Mouse (Mus musculus) gastrocnemius, postnatal 4 days (tissue): Measurements from ENCODE around the gene Tra2a. TPM values are rescaled to one million over a fixed set of nuclear protein-coding genes. Genes with fewer than 3 reads are reported as not detected.

Source experiments
- DNase-seq, 2 experiments: peaks; one replicate each; pipeline ENCODE4 v3.0.0; 2021 to 2022; ENCODE audit warnings: low spot score in 2 of 2, mixed read lengths in 2 of 2
- total RNA-seq, 2 experiments: library from RNA; stranded (reverse); gene quantifications; 2 replicates each; pipeline ENCODE4 v1.2.3; 2021

The Tra2a gene
- total RNA-seq, 2 experiments from 2014 or later: 36.9 to 42.3 TPM

DNA sequence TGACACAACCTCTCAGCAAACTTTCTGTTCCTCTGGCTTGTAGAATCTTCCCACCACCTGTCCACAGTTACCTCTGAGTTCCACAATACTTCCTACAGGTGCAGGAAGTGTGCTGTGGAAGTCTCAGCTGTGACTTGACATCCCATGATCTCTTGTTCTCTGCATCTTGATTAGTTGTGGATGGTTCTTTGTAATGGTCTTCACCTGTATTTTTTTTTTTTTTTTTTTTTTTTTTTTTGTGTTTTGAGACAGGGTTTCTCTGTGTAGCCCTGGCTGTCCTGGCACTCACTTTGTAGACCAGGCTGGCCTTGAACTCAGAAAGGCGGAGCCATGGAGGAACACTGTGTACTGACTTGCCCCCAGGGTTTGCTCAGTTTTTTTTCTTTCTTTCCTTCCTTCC, 22.3 kb downstream of the Tra2a start:
- no peak for DNase-seq

DNA sequence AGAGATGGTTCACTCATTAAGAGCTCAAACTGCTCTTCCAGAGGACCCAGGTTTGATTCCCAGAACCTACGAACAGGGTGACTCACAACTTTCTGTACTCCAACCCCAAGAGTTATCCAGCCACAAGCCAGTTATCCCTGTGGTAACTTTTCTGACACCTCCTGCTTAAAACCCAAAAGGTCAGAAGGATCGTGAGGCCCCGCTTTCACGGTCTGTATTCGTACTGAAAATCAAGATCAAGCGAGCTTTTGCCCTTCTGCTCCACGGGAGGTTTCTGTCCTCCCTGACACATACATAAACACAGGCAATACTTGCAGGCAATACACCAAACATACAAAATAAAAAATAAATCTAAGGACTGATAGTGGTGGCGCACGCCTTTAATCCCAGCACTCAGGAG, 27.5 kb downstream of the Tra2a start:
- peak; percentile 100 for DNase-seq

DNA sequence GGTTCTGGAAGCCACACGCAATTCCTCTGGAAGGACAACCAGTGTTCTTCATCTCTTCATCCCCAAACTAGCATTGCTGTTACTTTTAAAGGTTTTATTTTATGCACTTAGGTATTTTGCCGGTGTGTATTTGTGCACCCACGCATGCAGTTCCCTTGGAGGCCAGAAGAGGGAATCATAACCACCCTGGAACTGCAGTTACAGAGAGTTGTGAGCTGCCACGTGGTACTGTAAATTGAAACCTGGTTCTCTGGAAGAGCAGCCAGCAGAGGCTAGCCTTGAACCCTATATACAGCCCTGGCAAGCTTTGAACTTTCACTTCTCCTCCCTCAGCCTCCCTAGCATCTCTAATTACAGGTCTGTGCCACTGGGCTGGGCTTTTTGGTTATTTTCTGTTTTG, 30.5 kb downstream of the Tra2a start:
- peak in 1 of 2 experiments; percentile 12 for DNase-seq

DNA sequence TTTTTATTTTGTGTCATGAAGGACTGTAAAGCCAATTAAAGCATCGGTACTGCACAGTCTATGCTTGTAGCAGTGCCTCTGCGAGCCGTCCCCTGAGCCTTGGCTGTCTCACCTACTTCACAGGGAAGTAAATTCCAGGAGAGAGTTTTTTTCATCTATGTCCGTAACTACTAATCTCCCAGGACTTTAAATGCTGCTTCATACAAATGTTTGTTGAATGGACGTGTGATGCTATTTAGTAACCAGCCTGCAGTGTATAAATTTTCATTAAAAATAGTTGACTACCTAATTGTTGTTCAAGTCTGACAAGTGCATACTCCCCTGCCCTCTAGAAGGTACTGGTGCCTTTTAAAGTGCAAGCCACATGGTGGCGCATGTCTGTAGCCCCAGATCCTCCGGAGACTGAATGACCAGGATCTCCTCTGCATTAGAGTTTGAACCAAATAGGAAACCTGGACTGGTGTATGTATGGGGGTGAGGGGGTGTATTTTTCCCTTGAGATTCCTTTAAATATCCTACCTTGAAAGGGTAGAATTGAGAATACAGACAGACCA, 35.6 kb downstream of the Tra2a start:
- peak in 1 of 2 experiments; percentile 18 for DNase-seq

DNA sequence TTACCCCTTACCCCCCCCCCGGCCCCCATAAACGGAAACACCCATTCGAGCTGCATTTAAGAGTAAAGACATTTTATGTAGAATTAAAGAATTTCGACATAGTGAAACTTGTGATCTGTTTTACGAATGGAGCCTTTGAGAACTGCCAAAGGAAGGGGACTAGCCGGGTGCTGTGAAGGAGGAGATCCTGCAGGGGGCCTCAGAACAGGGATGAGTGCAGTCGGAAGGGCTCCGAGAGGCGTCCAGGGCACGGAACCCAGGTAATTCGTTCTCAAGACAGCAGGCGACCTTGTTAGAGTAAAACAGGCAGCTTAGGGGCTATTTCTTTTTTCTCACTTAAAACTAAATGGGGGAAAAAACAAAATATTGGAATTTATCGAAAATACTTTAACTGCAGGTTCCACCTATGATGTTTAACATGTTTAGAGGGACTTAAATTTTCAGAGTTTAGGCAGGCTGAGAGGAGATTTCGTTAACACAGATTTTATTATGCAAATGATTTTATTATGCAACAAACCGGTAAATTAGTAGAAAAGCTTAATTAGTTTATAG, 36.6 kb downstream of the Tra2a start:
- peak in 1 of 2 experiments; percentile 33 for DNase-seq

DNA sequence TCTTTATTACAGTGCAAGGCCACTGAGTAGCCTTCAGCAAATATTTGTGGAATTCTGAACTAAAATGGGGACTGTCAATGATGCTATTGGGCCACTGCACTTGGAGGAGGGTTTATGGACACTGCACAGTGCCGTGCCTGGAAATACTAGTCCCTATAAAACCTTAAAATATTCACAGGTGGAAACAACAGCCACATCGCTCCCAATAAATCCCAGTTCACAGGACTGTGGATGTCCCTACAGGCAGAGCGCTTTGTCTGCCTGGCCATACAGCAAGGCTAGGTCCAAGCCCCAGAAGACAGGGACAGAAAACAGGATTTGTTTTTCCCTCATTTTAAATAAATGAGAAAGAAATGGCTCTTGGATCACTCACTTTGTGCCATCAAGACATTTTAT, 38.1 kb downstream of the Tra2a start:
- no peak for DNase-seq

DNA sequence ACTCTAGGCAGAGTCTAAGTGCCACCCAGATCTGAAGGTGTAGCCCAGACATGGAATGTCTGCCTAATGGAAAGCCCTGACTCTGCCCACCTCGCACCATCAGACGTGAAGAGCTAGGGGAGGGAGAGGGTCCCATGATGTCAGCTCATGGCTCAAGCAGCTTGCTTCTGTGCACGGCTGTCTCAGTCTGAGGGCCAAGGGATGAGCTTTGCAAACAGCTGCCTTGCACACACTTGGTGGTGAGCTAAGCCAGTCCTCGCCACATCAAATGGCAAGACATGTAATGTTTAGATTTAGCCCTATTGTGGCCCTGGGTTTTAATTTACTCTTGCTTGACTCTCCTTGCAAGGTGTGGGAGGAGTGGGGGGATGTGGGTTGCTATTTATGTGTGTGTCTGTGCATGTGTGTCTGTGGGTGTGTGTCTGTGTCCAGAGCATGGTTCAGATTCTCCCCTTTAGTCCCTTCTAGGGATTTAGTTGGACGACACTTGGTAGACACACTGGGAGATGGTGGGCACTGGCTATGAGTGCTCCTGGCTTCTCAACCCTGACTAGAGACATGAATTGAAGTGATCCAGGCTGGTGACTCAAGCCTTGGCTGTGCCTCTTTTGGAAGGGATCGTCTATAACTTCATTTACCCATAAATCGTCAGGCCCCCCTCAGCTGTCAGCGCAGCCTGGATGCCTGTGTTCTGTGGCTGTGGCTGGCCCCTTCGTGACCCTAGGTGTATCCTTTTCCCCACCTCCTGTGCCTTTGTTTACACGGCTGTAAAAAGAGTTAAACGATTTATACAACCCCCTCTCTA, 38.7 kb downstream of the Tra2a start:
- DNase-seq: no peak

DNA sequence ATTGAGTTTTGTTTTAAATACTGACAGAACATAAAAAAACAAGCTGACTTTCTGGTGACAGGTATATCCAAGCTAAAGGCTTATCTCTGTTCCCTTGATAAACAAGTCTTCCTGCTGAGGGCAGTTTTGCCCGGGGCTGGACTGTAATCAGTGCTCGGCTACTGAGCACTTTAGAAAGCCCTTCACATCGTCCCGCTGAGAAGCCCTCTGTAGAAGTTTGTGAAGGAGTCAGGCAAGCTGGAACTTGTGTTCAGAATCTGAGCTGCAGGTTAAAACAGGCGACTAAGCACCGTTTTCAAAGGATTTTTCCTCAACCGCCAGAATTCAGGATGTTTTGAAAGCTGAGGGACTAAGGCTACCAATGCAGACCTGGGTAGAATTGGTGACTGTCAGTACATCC, 41.9 kb downstream of the Tra2a start:
- DNase-seq: no peak

DNA sequence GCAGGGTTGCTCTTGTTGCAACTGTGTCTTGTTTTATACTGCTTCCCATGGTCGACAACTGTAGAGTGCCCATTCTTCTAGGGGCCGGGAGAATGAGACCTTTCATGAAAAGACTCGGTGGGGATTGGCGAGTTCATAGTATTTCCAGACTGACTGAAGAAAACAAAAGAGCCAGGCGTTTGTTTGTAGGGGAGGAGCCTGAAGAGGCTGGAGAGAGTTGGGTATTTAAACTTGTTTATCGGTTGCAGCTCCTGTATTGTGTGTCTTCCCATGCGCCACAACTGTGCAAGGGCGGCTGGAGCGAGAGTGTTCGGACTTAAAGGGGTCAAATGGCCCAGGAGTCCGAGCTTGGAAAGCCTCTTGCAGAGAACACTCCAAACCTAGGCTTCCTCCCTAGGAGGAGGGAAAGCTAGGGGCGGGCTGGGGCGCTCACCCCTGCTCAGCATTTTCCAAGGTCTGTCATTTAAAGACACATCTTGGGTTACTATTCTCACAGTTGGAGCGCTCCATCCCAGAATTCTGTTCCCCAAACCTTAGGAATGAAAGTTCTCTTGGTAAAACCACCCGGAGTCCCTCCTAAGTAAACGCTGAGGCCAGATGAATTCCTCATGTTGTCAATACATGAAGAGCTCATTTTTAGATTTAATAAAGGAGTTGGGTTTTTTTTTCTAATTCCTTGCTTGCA, 43.8 kb downstream of the Tra2a start:
- no peak for DNase-seq

DNA sequence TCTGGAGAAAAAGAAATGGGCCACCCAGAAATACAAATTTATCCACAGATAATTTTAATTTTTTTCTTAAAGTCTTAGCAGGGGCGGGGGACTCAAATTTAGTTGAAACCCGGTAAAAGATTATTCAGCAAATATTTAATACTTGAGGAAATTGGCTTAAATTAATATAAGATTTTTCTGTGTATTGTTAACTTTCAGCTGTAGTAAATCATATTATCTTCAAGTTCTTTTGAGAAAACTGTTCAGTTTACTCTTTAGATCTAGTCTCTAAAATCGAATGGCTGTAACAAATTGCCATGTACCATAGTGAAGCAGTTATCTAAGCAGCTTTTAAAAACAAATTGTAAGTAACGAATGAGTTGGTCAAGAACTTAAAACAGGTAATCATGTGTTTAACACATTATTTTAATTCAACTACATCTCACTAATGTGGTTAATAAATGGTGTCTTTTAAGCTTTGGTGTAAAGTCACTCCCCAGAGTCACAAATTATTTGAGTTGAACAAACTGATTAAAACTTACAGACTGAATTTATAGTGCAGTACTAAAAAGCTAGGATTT, 44.8 kb downstream of the Tra2a start:
- DNase-seq: no peak

DNA sequence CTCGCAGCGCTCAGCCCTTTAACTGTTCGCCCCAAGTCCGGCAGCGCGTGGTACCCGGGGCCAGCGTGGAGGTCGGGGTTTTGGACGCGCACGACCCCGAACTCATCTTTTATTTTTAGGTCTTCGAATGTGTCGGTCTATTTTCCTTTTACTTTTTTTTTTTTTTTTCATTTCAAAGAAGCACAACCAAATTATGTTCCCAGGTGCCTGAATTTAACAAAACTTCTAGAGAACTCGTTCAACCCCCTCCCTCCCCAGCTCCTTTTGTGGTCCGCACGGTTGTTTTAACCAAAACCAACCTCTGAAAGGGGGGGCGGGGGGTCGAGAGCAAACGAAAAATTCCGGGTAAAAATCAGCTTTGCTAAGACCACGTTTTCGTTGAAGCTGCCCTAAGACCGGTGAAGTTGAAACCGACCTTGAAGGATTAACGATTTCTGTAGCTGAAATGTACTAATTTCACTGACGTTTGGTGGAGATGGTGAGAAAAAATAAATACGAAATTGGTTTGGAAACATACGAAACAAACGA, 45.5 kb downstream of the Tra2a start:
- DNase-seq: no peak

DNA sequence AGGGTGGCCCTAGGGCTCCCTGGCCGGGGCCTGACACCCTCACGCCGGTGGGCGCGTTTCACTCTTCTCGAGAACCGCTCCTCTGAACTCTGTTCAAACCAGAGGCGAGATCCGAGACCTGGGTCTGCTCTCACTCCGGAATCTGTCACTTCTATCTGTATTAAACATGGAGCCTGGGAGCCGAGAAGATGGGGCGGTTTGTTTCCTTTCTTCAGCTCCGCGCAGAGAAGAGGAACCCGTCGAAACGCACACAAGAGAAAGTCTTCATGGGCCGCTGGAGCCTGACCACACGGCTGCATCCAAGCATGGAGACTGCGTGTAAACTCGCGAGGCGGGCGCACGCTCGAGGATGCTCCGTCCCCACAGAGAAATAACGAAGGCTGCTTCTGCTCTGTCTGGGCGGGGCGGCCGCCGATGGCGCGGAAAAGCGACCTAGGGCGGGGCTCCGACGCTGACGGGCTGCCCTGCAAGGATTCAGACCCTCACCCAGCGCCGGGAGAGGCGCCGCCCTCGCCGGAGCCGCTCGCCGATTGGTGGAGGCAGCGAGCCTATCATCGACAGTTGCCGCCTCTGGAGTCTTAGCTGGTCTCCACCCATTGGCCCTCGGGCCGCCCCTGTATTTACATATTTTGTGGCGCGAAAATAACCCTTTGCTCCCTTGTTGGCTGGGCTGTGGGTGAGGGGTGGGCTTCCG, 46.1 kb downstream of the Tra2a start:
- peak; percentile 77 to 90 for DNase-seq

DNA sequence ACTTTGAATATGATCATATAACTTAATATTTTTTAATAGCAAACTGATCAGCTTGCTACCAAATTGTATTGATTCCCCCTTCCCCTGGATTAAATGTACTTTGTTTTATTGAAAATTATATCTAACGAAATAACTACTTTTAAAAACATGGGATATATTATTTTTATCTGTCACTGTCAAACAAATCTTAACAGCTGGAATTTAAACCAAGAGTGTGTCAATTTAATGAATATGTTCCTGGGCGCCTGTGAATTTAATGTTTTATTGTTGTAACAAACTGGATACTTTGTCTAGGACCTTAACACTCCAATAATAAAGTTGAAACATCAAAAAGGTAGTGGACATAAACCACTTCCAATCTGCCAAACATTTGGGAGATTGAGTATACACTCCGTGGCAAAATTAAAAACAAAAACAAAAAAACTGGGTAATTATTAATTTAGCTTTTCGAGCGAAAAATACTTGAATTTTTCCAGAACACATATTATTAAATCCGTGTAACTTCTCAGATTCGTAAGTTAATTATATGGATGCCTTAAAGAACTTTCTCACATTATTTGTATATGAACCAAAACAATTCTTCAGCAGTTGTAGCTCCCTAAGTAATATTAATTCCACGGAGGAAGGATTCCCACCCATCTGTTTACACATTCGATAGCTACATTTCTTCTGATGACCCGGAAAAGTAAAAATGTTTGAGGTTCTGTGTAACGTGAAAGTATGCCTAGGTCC, 46.9 kb downstream of the Tra2a start:
- no peak for DNase-seq

DNA sequence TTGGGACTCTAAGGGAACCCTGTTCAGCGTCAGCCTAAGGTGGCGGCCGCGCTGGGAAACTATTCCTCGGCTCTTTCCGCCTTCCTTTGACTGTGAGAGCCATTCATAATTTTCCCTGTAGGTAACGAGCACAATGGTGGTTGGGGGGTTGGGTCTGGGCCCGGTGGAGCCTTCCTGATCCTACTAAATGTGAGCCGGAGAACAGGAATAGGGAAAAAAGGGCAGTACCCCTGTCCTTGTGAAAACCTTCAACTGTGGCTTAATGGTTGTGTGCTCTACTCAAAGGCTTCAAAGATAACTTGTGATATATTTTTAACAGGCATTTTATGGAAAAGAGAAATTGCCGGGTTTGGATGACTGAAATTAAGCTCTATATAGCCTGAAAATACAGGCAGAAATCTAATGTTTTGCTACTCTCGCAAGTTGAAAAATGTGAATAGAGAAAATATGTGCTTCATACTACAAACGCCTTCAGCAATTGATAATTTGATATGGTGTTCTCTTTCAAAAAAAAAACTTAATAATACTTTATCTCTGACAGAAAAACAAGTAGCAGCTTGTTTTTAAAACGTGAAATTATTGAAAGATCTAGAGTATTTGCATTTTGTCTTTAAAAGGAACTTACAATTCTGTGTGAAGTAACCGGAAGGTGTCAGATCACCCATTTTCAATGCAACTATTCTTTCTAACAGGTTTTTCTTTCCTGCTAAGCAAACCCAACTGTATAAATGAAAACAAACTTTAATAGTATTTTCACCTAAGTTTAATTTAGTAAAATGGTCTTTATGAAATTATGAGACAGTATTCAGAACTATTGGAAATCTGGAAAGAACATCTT, 47.9 kb downstream of the Tra2a start:
- DNase-seq: no peak

DNA sequence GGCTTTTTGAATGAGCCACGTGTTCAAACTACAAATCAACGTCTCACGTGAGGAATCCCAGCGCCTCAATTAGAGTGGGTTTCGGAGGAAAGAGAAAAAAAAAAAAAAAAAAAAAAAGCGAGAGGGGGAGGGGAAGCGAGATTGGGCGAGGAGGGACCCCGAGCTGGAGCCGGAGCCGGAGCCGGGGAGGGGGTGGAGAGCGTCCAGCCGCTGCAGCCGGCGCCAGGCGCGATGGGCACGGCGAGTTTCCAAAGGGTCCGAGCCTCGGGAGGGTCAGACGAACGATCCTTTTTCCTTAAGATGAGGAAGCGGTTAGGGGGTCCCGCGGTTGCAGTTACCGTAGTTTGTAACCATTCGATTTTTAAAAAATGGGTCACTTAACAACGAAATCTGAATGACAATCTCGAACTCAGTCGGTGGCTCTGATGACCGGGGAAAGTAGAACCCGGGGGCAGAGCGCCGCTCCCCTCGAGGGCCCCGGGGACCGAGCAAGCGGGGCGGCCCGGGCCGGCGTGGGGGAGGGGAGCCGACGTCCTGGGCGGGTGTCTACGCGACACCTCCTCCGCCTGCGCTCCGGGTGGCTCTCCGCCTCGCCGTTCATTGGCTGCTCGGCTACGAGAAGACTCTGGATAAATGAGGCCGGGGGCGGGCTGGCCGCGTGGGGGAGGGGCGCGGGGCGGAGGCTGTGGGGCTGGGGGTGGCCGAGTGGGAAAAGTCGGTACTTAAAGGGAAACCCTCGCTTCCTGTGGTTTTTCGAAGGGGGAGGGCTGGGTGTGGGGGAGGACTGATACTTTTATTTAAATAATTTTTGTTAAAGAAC, 48.7 kb downstream of the Tra2a start, which contains the start of gene Igf2bp3:
Gene Igf2bp3 (minus strand): TSS at position 30 of the 820 bp plus-strand sequence.
- peak; percentile 82 to 89 for DNase-seq

DNA sequence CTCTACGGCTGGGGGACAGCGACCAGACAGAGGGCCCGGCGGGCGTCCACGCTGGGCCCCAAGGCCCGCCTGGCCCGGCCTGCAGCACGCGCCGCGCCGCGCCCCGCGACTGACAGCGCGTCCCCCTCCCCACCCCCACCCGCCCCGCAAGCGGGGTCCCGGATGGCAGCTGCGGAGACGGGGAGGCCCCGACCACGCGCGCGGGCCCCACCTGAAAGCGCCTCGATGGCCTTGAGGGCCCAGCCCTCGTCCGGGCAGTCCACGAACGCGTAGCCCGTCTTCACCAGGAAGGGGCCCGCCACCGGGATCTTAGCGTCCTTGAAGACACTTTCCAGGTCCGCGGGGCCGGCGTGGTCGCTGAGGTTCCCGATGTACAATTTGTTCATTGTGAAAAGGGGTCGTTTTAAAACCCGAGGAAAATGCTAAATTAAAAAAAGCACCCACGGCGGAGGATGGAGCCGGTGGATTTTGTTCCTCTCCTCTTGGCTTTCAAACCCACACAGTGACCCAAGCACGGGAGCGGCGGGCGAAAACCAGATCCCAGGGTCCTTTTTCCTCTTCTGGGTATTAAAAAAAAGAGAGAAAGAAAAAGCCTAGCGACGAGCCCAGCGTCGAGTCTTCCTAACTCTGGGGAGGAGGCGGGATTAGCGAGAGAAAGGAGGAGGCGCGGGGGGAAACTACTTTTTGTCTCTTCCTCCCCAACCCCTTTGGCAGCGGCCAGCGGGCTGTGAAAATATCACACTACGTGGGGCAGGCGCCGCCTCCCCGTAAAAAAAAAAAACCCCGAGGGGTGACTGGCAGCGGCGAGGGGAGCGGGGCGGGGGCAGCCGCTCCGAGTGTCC, 49.5 kb downstream of the Tra2a start:
- DNase-seq: peak; percentile 39 to 64

DNA sequence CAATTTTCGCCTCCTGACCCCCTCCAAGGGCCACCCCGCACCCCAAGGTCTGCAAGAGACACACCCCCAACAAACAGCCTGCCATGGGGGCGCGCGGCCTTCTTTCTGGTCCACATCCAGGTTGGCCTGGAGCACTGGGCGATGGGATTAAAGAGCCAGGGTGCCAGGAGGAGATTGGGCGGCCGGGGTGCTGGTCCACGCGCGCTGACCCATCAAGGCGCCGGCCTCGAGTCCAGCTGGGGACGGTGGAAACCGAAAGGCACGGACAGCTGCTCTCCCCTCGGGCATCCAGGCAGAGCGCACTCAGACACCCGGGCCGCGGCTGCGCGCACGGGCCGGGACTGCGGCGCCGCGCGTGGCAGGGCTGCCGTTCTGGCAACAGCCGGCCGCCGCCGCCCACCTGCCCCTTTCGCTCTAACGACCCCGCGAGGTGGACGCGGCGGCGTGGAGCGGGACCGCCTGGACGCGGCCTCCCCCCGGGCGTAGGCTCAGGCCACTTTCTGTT, 50.2 kb downstream of the Tra2a start:
- DNase-seq: peak; percentile 35 to 48
